Mouse (Mus musculus) E14TG2a.4 (cell line): Measurements from ENCODE around the gene Il17rd.
A peak's percentile ranks its signal among the peaks of the same experiment; 100 is the strongest.

Experiments used
- CTCF ChIP-seq: conservative IDR thresholded peaks from 2 replicates; pipeline ENCODE4 v1.5.1; 2014; ENCODE audit warnings: low read length
- NANOG ChIP-seq: IDR thresholded peaks from 2 replicates; pipeline ENCODE4 v1.6.1; 2014; ENCODE audit warnings: borderline replicate concordance, low read length, mixed read lengths
- POU5F1 ChIP-seq: IDR thresholded peaks from 2 replicates; pipeline ENCODE4 v1.6.1; 2014; ENCODE audit warnings: low read length, borderline replicate concordance

- TF ChIP-seq CTCF (peak; percentile 65), POU5F1 (no peak), NANOG (no peak)
Observed at GRCm38 (mm10) chr14:27031142-27031541, 7.6 kb upstream of the Il17rd start.
